Mouse (Mus musculus): ENCODE measurements at regions not wholly inside any gene's neighbourhood (a gene's known extent, or its start where the extent isn't known, plus 50 kb on each side); places are given as distances from the start of the nearest gene placed in this dataset.

DNA sequence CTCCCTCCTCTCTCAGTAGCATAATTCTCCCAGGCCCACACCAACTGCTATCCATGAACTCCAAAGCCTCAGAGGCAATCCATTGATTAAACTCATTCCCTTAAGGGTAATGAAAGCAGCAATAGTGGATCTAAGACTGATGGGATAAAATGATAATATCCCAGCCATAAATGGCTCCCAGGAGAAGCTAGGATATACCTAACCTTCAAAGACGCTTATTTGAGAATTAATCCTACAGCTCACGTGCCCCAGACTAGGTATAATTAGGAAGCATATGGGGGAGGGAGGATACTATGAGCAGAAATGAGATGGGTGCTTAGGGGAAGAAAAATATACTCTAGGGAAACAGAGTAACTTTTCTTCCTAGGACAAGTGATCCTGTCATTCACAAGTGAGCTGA lies 52.8 kb upstream of the Rnf32 start:
- DNase-seq (ENCODE audit: low spot score in 2 of 2) = no peak

DNA sequence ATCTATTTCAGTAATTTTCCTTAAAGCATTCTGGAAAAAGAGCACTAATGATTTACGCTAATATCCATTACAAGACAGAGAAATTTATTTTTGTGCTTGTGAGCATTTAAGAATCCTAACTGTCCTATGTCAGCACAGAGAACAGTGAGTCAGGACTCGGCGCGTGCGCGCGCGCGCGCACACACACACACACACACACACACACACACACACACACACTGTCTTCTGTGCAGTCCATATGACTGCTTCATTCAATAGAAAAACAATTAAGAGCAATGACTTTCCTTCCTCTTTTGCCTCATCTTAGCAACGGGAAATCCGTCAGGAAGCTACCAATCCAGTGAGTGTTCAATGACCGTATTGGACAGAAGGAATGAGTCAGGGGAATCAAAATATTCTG lies 53.3 kb upstream of the Rnf32 start:
- no peak for DNase-seq (ENCODE audit: low spot score in 2 of 2)

DNA sequence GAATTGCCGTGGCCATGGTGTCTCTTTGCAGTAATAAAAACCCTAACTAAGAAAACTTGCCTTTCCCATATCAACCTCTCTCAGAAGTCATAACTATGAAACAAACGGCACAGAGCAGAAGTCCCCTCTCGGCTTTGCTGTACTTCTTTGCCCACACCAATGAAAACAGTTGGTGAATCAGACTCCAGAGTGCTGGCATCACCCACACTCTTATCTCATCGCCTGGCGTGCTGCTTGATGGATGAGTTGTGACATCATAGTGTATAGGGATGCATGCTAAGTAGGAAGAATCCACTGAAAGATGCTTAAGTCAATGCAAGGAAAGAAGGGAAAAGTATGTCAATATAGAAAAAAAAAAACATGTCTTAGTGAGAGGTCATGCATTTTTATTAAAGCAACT lies 58.3 kb upstream of the Rnf32 start:
- no peak for DNase-seq (ENCODE audit: low spot score in 2 of 2)

DNA sequence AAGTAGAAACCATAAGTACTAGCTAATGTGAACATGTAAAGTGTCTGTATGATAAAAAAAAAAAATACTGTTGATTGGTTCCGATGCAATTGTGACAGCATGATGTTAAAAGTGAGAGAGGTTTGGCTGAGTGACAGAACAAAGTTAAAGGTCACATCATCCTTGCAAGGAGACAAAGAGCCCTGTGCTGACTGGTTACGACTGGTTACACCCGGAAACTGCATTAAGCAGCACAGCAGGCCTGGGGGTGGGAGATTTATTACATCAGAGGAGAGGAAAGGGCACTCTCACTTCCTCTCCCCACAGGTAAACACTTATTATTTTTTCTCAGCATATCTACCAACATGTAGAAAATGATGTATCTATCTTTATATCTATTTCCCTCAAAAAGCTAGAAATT lies 63.5 kb upstream of the Rnf32 start:
- DNase-seq (ENCODE audit: low spot score in 2 of 2) = no peak

DNA sequence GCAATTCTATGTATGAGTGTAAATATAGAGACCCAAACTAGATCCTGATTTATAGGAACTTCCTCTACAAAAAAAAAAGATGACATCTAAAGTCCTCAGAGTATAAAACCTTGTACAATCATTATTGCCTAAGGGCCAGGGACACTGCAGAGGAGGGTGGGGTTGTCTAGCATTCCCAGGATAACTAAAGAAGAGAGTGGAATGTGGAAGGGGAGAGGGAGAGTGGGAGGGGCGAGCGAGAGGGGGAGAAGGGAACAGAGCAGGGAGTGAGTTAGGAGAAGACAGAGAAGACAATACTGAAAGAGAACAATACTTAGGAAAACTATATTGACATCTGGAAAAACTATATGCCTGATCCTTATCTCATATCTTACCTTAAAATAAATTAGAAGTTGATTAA lies 64.0 kb upstream of the Rnf32 start:
- no peak for DNase-seq (ENCODE audit: low spot score in 2 of 2)

DNA sequence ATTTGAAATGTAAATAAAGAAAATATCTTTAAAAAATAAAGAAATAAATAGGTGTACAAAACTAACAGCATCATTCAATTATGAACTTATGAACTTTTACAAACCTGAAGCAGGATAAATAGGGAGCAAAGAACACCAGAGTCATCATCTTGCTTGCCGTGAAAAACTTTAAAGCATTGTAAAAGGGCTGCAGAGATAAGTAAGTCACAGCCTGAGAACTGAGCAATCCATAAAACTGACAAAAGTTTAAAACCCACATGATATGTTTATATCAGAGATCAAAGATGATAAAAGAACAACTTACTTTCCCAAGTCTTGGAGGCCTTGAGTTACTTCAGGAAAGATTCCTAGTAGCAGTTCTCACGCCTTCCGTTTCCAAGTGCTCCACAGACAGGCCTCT lies 66.1 kb upstream of the Rnf32 start:
- no peak for DNase-seq (ENCODE audit: low spot score in 2 of 2)

DNA sequence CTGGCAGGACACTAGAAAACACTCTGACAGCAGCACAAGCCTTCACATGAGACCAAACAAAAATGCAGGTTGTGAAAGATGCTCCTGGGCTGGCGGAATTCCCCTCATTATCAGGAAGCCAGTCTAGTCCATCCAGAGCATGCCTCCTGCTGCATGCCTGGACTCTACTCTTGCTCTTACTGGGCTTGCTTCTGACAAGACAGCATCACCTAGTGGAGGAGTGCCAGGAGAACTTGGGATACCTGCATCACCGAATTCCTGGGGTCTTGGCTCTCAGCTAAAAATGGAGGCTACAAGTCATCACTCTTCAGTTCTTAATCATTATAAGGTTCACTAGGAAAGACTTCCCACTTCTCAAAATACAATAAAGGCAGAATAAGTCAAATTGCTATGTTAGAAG lies 78.8 kb upstream of the Rnf32 start:
- DNase-seq (ENCODE audit: low spot score in 2 of 2) = no peak

DNA sequence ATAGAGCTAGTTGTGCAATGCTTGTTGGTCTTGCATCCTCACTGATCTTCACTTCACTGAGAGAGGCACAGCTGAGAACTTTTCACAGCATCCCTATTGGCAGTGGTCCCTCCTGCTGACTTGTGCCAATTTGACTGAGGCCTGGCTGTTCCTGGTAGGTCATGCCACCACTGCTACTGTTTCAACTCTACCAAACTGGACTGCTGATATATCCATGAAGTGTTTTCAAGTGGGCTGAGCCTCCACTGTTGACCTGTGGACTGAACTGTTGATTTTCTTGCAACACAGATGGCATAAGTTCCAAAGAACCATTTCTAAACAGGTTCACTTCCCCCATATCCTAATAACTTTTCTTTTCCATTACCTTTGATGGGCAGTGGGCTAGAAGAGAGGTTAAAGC lies 83.3 kb upstream of the Rnf32 start:
- no peak for DNase-seq (ENCODE audit: low spot score in 2 of 2)

DNA sequence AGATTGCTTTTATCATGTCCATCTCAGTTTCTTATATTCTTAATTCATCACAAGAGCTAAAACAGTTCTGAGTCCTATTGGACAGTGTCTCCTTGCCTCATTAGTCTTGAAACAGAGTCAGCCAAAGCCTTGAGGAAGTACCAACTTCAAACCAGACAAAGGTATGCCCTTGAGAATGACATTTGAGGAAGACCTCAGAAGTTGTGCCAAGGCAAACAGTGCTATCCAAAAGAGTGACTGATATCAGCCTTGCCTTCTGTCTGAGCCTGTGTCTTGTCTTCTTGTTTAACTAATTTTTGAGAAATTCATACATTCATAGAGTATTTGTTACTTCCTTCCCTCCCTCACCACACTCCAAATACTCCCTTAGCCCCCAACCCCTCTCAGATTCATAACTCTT lies 88.5 kb upstream of the Rnf32 start:
- DNase-seq (ENCODE audit: low spot score in 2 of 2) = no peak

DNA sequence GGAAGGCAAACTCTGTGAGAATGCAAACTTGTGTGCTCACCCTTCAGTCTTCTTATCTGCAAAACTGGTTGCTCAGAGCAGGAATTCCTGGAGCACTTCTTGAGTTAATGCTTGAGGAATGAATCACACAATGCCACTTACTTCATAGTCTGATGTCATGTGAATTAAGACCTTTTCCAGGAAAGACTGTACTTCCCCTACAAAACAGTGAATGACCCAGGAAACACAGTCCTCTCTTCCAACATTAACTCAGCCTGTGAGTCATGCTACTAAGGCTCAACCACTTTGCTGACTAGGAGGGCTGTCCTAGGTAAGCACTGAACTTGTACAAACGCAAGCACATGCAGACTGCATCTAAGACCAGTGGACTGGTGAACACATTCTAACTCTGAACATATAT lies 112.5 kb upstream of the Rnf32 start:
- DNase-seq (ENCODE audit: low spot score in 2 of 2) = no peak

DNA sequence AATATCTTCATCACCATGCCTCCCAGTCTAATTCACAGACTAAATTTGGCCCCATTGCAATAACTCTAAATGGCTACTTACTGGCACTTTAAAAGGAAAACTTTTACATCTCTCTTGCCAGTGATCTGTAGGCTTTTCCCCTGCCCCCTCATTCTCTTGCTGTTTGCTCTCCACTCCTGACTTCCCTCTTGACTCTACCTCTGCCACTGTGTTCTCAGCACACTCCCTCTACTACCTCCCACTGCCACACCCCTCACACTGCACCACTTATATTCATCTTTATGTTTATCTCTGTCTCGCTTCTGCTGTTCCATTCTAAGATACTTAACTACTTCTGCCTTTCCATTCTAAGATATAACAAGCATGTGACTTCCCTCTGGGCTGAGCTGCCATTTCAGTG lies 141.4 kb upstream of the Rnf32 start:
- no peak for DNase-seq (ENCODE audit: low spot score in 2 of 2)

DNA sequence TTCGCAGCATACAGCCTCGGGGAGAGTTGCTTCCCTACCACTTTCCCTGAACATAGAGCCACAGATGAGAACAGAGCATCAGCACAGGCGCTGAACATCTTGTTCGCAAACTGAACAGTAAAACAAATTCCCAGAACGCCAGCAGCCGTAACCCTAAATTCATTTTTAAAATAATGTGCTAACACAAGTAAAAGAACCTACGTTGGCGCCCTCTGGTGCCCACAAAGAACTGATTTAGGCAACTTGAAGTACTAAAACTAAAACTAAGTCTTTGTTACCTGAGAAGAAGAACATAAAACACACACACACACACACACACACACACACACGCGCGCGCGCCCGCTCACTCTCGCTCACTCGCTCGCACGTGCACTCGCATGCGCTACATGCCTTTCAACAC lies 159.2 kb upstream of the Rnf32 start:
- peak; percentile 56 to 85 for DNase-seq (ENCODE audit: low spot score in 2 of 2)

DNA sequence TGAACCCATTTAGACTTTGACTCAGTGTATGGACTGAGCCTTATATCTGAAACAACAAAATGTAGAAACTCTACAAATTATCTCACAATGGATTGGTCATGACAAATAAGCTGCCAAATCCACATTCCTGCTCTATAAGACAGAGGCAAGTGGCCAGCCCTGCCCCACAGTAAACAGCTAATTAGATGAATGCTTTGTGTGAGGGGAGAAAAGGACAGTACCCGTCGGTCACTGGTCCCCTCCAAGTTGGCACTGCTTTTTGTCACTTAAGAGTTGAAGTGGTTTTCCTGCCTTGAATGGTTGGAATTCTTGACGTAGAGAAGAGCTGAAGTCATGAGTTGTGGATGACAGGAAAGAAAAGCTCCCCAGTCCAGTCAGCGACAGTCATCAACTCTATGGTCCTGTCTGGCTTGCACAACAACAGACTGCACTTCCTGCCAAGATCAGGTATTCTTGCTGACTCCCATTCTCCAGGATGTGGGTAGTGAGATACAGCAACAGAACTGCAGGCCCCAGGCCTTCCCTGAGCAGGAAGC lies 162.3 kb upstream of the Rnf32 start:
- DNase-seq (ENCODE audit: low spot score in 2 of 2) = no peak

DNA sequence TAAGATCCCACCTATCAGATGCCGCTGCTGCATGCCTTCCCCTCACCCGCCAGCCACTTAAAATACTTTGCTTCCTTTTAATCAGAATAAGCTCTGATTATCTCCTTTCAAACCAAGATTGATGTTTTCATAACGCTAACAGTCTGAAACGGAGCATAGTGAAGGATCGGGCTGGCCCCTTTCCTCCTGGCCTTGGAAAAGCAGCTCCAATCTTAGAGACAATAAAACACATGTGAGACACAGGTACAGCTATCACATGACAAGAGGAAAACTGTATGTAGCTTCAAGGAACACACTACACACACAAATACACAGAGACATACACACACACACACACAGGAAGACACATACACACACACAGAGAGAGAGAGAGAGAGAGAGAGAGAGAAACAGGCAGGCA lies 165.3 kb upstream of the Rnf32 start:
- DNase-seq (ENCODE audit: low spot score in 2 of 2) = no peak

DNA sequence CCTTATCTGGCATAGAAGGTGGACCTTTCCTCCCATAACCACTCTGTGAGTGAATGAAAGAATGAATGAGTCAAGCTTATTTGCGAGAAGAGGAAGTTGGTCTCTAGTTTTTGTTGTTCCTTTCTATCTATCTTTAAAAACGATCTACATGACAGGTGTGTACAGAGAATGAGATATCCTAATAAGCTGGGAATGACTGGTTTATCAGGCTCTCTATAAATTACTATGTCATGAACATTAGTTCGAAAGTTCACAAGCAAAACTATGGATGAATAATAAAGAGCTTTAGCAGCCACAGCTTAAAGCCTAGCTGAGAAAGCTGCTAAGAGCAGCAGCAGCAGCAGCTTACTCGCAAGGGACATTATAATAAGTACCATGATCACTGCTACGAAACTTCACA lies 165.8 kb upstream of the Rnf32 start:
- no peak for DNase-seq (ENCODE audit: low spot score in 2 of 2)

DNA sequence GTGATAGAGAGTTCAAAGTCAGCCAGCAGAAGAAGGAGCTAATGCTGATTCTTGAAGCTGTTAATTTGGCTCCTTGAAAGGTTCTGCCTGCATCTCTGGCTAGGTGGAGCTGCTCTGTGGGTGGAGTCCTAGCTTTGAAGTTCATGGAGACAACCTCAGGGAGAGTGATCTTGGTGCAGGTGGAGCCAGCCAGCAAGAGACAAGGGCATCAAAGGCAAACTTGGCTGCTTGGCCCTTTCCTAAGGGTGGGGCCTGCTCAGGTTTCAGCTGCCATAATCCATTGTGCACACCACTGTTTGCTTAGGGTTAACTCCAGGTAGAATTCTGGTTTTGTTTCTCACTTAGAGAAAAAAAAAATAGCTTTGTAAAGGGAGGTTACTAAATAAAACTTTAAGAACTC lies 170.7 kb upstream of the Rnf32 start:
- no peak for DNase-seq (ENCODE audit: low spot score in 2 of 2)

DNA sequence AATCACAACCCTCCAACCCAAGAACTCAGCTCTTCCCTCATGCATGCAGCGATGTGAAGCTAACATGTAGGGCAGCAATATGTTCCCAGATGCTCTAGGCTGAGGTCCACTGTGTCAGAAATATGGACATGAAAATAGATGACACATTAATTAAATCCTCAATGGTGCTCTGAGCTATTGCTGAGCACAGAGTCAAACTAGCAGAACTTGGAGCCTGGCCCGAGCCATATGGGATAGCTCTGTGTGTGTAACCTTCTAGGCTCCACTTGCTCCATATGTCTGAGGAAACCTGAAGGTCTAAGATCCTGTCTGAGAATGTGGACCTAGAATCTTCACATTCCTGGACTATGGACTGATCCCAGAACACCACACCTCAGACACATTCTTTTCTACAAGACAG lies 203.0 kb upstream of the Rnf32 start:
- DNase-seq (ENCODE audit: low spot score in 2 of 2) = peak in 1 of 2 experiments; percentile 2

DNA sequence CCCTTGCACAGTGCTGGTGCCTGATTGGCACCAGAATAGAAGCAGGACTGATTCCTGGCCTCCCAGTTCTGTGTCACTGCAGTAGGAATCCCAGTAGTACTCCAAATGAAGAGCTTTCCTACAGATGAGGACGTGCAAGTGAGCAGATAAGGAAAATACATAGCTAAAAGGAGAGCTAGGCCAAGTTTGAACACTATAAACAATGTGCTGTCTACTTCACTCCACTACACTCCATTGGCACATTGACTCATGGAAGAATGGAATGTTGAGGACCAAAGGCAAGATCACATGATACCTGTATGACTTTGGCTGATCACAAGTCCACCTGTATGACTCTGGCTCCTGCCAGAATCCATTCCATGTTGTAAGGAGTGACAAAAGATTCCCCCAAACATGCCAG lies 215.9 kb upstream of the Rnf32 start:
- DNase-seq (ENCODE audit: low spot score in 2 of 2) = no peak

DNA sequence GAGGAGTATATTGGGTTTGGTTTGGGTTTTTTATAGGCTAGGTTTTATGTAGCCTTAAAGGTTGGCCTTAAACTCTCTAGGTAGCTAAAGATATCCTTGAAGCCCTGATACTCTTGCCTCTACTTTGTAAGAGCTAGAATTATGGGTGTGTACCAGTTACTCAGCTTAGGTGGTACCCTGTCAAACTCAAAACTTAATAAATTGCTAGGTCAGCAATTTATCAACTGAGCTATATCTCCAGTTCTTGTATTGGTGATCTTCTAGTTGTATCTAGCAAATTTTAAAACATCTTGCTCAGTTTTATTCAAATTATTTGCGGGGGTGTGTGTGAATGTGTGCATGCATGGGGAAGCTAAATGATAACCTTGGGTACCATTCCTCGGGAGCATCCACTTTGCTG lies 225.4 kb upstream of the Rnf32 start:
- DNase-seq (ENCODE audit: low spot score in 2 of 2) = no peak

DNA sequence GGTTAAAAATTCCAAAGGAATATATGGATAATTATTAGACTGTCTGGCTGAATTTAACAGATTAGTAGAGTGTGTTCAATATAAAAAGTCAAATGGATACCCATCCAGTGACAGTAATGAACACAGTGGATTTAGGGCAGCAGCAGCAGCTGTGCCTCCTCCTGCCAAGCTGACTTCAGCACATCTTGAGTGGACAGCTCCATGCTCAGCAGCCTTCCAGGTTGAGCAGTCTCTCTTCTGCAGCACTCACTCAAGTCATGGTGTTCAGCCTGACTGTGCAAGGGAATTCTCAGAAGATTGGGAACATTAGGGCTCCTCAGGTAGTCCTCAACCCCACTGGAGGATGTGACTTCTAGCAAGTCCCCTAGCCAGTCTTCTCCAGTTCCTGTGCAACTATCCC lies 240.8 kb upstream of the Rnf32 start:
- no peak for DNase-seq (ENCODE audit: low spot score in 2 of 2)

DNA sequence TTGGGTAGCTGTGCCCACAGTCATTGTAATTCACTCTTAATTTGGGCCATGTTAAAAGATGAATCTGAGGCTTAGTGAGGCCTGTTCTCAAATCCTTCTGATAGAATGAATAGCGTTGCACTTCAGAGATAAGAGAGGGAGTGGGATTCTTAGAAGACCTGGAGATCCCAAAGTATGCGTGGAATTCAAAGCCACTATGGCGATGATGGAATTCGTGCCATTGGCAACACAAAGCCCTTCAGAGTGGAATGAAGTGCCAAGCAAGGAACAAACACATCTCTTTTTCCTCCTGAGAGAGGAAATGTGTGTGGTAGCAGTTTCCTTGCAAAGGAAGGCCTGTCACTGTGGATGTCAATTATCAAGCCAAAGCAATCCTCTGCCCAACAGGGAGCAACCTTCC lies 248.3 kb upstream of the Rnf32 start:
- no peak for DNase-seq (ENCODE audit: low spot score in 2 of 2)

DNA sequence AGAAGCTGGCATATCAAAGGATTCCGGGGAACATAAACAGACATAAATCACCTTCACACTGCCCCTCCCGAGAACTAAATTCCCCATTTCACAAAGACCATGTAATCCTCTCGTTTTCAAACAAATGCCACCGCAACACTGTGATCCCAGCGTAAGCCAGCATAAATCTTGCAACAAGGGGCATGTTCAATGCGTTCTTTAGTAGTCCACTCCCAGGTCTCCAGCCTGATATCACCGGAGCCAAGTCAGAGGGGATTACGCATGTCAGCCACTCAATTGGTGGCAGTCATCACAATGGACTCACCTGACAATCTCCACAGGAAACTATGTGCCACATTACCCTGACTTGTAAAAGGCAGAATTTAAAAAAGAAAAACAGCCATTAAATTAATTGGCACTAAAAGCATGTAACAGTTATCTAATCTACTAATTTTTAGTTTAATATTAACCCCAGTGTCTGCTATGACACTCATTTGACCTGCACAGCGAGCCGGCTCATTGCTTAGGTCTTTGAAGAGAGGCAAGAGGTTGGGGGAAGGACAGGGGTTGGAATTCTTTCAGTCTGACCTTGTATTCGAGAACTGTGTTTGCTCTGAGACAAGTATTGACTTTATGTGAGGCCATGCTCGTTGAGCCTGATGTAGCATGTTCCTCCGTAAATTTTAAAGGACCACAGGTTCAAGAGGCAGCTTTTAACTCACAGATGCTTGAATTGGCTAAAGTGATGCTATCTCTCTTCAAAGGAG lies 252.0 kb upstream of the Rnf32 start:
- no peak for DNase-seq (ENCODE audit: low spot score in 2 of 2)

DNA sequence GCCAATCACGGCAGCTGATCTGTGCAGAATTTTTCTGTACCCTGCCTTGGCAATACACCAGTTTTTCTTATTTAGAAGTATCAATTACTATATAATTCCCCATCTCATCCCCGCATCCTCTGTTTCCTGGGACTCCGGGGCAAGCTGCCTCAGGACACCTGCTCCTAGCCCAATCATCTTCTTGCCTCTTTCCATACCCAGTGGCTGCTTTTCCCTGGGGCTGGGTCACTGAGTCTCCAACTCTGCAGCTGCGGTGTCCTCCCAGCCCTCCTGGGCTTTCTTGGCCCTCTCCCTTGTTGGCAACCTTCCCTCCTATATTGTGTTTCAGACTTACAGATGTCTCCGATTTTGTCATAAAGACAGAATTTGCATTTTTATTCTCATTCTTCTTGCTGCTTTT lies 254.8 kb upstream of the Rnf32 start:
- no peak for DNase-seq (ENCODE audit: low spot score in 2 of 2)

Measured in layer of hippocampus, adult 18-20 months (tissue).